Mouse (Mus musculus) limb, embryonic 14.5 days (tissue): ENCODE measurements around the gene Klrb1b. TPM values are rescaled to one million over a fixed set of nuclear protein-coding genes. Genes with fewer than 3 reads are reported as not detected.
"Not testable (repeated sequence)": the region's sequence is repeated elsewhere in the genome, so short reads cannot be mapped to it uniquely, and the experiment has no call there.

Experiments used
- ATAC-seq: fragments of 200-750 bp; cut with Nextera tagmentation; 2 replicates; pipeline ENCODE4 v1.8.0; 2017; ENCODE audit warnings: low read depth, moderate number of reproducible peaks, moderate TSS enrichment; ENCODE audit not compliant: low FRiP score
- DNase-seq: peaks from one replicate; pipeline ENCODE4 v3.0.0-alpha.2; 2015; ENCODE audit warnings: low spot score
- H3K27ac ChIP-seq: fragments of 300-500 bp; sonication (generic); replicated peaks from 2 replicates; pipeline ENCODE4 v1.5.1; 2014; ENCODE audit warnings: low read depth, mild to moderate bottlenecking, low read length, moderate library complexity, mixed read lengths
- H3K27me3 ChIP-seq: fragments of 300-500 bp; sonication (generic); 2 replicates; pipeline ENCODE4 v1.6.1; 2014; ENCODE audit warnings: low read length, mixed read lengths; ENCODE audit not compliant: control insufficient read depth, insufficient read depth
- H3K36me3 ChIP-seq: fragments of 300-500 bp; sonication (generic); 2 replicates; pipeline ENCODE4 v1.6.1; 2014; ENCODE audit warnings: mild to moderate bottlenecking, low read length, moderate library complexity, mixed read lengths; ENCODE audit not compliant: control insufficient read depth, insufficient read depth
- H3K4me1 ChIP-seq: fragments of 300-500 bp; sonication (generic); 2 replicates; pipeline ENCODE4 v1.6.1; 2014; ENCODE audit warnings: antibody characterized with exemption, low read length, mixed read lengths; ENCODE audit not compliant: control insufficient read depth, insufficient read depth
- H3K4me2 ChIP-seq: fragments of 300-500 bp; sonication (generic); replicated peaks from 2 replicates; pipeline ENCODE4 v1.6.1; 2014; ENCODE audit warnings: low read depth, mild to moderate bottlenecking, low read length, moderate library complexity; ENCODE audit not compliant: severe bottlenecking
- H3K4me3 ChIP-seq: fragments of 300-500 bp; sonication (generic); replicated peaks from 2 replicates; pipeline ENCODE4 v1.5.1; 2014; ENCODE audit warnings: low read length
- H3K9ac ChIP-seq: fragments of 300-500 bp; sonication (generic); 2 replicates; pipeline ENCODE4 v1.6.1; 2014; ENCODE audit warnings: mild to moderate bottlenecking, low read depth, low read length, moderate library complexity; ENCODE audit not compliant: severe bottlenecking
- H3K9me3 ChIP-seq: fragments of 300-500 bp; sonication (generic); 2 replicates; pipeline ENCODE4 v1.6.1; 2016; ENCODE audit warnings: low read length; ENCODE audit not compliant: control insufficient read depth
- POLR2A ChIP-seq: fragments of 200-500 bp; IDR thresholded peaks from 2 replicates; pipeline ENCODE4 v1.8.0; 2012; ENCODE audit warnings: inconsistent platforms, mild to moderate bottlenecking, moderate library complexity, borderline replicate concordance; ENCODE audit not compliant: insufficient read depth, insufficient read length; ENCODE audit errors: extremely low read depth
- WGBS: fragments of 180-500 bp; shearing (Covaris S2); extraction: QIAGEN DNeasy Blood & Tissue Kit; methylation state at CpG from one replicate; pipeline ENCODE4 v1.1.7; 2014; 5-methylcytosine and 5-hydroxymethylcytosine counted together
- polyA plus RNA-seq, 2 experiments: library from polyadenylated mRNA; depleted of rRNA in 1 of 2; stranded (reverse) in 1 of 2; unstranded in 1 of 2; fragments of >200 nt; fragmentation: Nextera tagmentation in 1 of 2; extraction: Ambion mirVana in 1 of 2; gene quantifications; 2 replicates each; pipeline versions ENCODE4 v1.2.1 to v1.2.3; 2012 to 2014

Gene Klrb1b
- polyA plus RNA-seq, 2 experiments, result 0.23 to 0.40 TPM

GRCm38 (mm10) chr6:128844131-128844530 lies 18.0 kb upstream of the Klrb1b start:
- WGBS, result 34% methylated on average over 8 of the region's 8 CpGs
- H3K9ac ChIP-seq, result 0 out of 2 replicates have a peak overlapping the region, but pooled peaks have one; percentile 28
- H3K4me2 ChIP-seq, result peak overlapping the region; percentile 65
- DNase-seq (no peak), ATAC-seq (no peak)
- TF ChIP-seq POLR2A, result no peak
- no peaks in the 10 kb centered on the region for H3K36me3 ChIP-seq
- H3K4me1 ChIP-seq, result peaks cover 12% of the 10 kb centered on the region
- H3K27me3 ChIP-seq, result no peaks in the 10 kb centered on the region
- H3K9me3 ChIP-seq, result no peaks in the 10 kb centered on the region
- H3K27ac ChIP-seq, result peak overlapping the region; percentile 93; the same call in 1 of the 2 replicates
- H3K4me3 ChIP-seq, result peak overlapping the region; percentile 76

- no peak for TF ChIP-seq POLR2A
- Histone ChIP-seq H3K4me2 (peak overlapping the region; percentile 65), H3K4me3 (peak overlapping the region; percentile 76), H3K27ac (peak overlapping the region; percentile 93), H3K9me3 (no peaks in the 10 kb centered on the region), H3K36me3 (no peaks in the 10 kb centered on the region), H3K27me3 (no peaks in the 10 kb centered on the region), H3K4me1 (peaks cover 12% of the 10 kb centered on the region), H3K9ac (peak overlapping the region; percentile 81)
- ATAC-seq, result peak; percentile 43
- under 1% methylated on average over 22 of the region's 22 CpGs for WGBS
- DNase-seq, result peak; percentile 70
These were observed 17.4 kb upstream of the Klrb1b start for GRCm38 (mm10) chr6:128843479-128843992.

GRCm38 (mm10) chr6:128842945-128843478 lies 16.9 kb upstream of the Klrb1b start:
- H3K27ac ChIP-seq, result peak overlapping the region; percentile 96
- ATAC-seq (peak; percentile 84), DNase-seq (peak; percentile 96)
- peak overlapping the region; percentile 81 for H3K9ac ChIP-seq
- peak overlapping the region; percentile 65 for H3K4me2 ChIP-seq
- under 1% methylated on average over 43 of the region's 44 CpGs for WGBS
- peaks cover 12% of the 10 kb centered on the region for H3K4me1 ChIP-seq
- H3K9me3 ChIP-seq, result no peaks in the 10 kb centered on the region
- H3K36me3 ChIP-seq, result no peaks in the 10 kb centered on the region
- 0 out of 2 replicates have a peak, but pooled peaks have one; percentile 1 for TF ChIP-seq POLR2A
- no peaks in the 10 kb centered on the region for H3K27me3 ChIP-seq
- H3K4me3 ChIP-seq, result peak overlapping the region; percentile 76

- no peaks in the 10 kb centered on the region for H3K36me3 ChIP-seq
- H3K9ac ChIP-seq, result peak overlapping the region; percentile 80
- peaks cover 12% of the 10 kb centered on the region for H3K4me1 ChIP-seq
- peak overlapping the region; percentile 76 for H3K4me3 ChIP-seq
- H3K27ac ChIP-seq, result peak overlapping the region; percentile 96
- no peaks in the 10 kb centered on the region for H3K27me3 ChIP-seq
- 0 out of 2 replicates have a peak, but pooled peaks have one; percentile 8 for TF ChIP-seq POLR2A
- DNase-seq (peak; percentile 40), ATAC-seq (no peak)
- H3K9me3 ChIP-seq, result no peaks in the 10 kb centered on the region
- WGBS, result under 1% methylated on average over 20 of the region's 20 CpGs
- H3K4me2 ChIP-seq, result peak overlapping the region; percentile 58
These were observed 16.3 kb upstream of the Klrb1b start for GRCm38 (mm10) chr6:128842356-128842944.

GRCm38 (mm10) chr6:128841327-128842089 lies 15.4 kb upstream of the Klrb1b start:
- Histone ChIP-seq H3K27ac (0 out of 2 replicates have a peak overlapping the region, but pooled peaks have one; percentile 26), H3K36me3 (no peaks in the 10 kb centered on the region), H3K4me1 (peaks cover 12% of the 10 kb centered on the region), H3K4me2 (peak overlapping the region; percentile 58), H3K9me3 (no peaks in the 10 kb centered on the region), H3K4me3 (peak overlapping the region; percentile 76), H3K27me3 (no peaks in the 10 kb centered on the region), H3K9ac (peak overlapping the region; percentile 80; the same call in 1 of the 2 replicates)
- 41% methylated on average over 4 of the region's 4 CpGs for WGBS
- no peak for DNase-seq
- no peak for ATAC-seq
- TF ChIP-seq POLR2A, result no peak

GRCm38 (mm10) chr6:128840669-128841068 lies 14.5 kb upstream of the Klrb1b start:
- not testable (repeated sequence) for H3K4me2 ChIP-seq, H3K27me3 ChIP-seq, DNase-seq, H3K36me3 ChIP-seq, H3K9me3 ChIP-seq, H3K4me3 ChIP-seq, H3K27ac ChIP-seq, ATAC-seq, H3K9ac ChIP-seq
- H3K4me1 ChIP-seq, result peaks cover 12% of the 10 kb centered on the region
- WGBS, result 80% methylated on average over 3 of the region's 3 CpGs
